Mouse (Mus musculus) adrenal gland, adult 18-20 months (tissue): ENCODE measurements around the gene Mypn. TPM values are rescaled to one million over a fixed set of nuclear protein-coding genes. Genes with fewer than 3 reads are reported as not detected.
A peak's percentile ranks its signal among the peaks of the same experiment; 100 is the strongest.

ENCODE experiments used
- DNase-seq, 2 experiments: peaks; one replicate each; pipeline ENCODE4 v3.0.0; 2021 to 2022; ENCODE audit warnings: low spot score in 2 of 2
- long read RNA-seq, 2 experiments: library from polyadenylated mRNA; stranded (forward); transcript quantifications; one replicate each; pipeline ENCODE4 v2.0.0; 2021
- total RNA-seq, 2 experiments: library from RNA; stranded (reverse); gene quantifications; 1 replicate in 1 of 2; 2 replicates in 1 of 2; pipeline ENCODE4 v1.2.3; 2021

The Mypn gene
- under 1 TPM; 0.64 to 0.76 TPM for total RNA-seq
- long read RNA-seq, experiment 1, partial matches to known transcripts, result 0 of 3 reads
- long read RNA-seq, experiment 1, other reads (novel, unspliced or antisense), result 1 of 3 reads
- long read RNA-seq, experiment 2, partial matches to known transcripts, result 1 of 1 reads
- long read RNA-seq, experiment 2, other reads (novel, unspliced or antisense), result 0 of 1 reads

- DNase-seq, result no peak
Observed at GRCm38 (mm10) chr10:63203728-63204127, at the start of gene Mypn. TSS of gene Mypn (minus strand) at chr10:63203952.

GRCm38 (mm10) chr10:63248421-63248820, 44.7 kb upstream of the Mypn start:
- no peak for DNase-seq

GRCm38 (mm10) chr10:63247457-63247856, 43.7 kb upstream of the Mypn start:
- no peak for DNase-seq

- DNase-seq, result no peak
Observed at GRCm38 (mm10) chr10:63245846-63246245, 42.1 kb upstream of the Mypn start.

GRCm38 (mm10) chr10:63244746-63245145, 41.0 kb upstream of the Mypn start:
- DNase-seq, result no peak

- peak in 1 of 2 experiments; percentile 59 for DNase-seq
Observed at GRCm38 (mm10) chr10:63244055-63244671, 40.4 kb upstream of the Mypn start.

- DNase-seq, result peak; percentile 96
Observed at GRCm38 (mm10) chr10:63243493-63244054, 39.8 kb upstream of the Mypn start, which contains the start of gene Herc4. TSS of gene Herc4 (plus strand) at chr10:63243810.

- no peak for DNase-seq
Observed at GRCm38 (mm10) chr10:63242798-63243435, 39.2 kb upstream of the Mypn start.

- DNase-seq, result no peak
Observed at GRCm38 (mm10) chr10:63240868-63241271, 37.1 kb upstream of the Mypn start.

GRCm38 (mm10) chr10:63239848-63240247, 36.1 kb upstream of the Mypn start:
- DNase-seq, result peak in 1 of 2 experiments; percentile 1

- DNase-seq, result no peak
Observed at GRCm38 (mm10) chr10:63238090-63238489, 34.3 kb upstream of the Mypn start.

- peak in 1 of 2 experiments; percentile 1 for DNase-seq
Observed at GRCm38 (mm10) chr10:63237206-63237605, 33.5 kb upstream of the Mypn start.

GRCm38 (mm10) chr10:63236663-63237062, 32.9 kb upstream of the Mypn start:
- DNase-seq, result no peak

- DNase-seq, result no peak
Observed at GRCm38 (mm10) chr10:63235889-63236288, 32.1 kb upstream of the Mypn start.

GRCm38 (mm10) chr10:63234133-63234532, 30.4 kb upstream of the Mypn start:
- no peak for DNase-seq

- DNase-seq, result no peak
Observed at GRCm38 (mm10) chr10:63231630-63232029, 27.9 kb upstream of the Mypn start.

GRCm38 (mm10) chr10:63230854-63231253, 27.1 kb upstream of the Mypn start:
- DNase-seq, result no peak

GRCm38 (mm10) chr10:63230266-63230665, 26.5 kb upstream of the Mypn start:
- no peak for DNase-seq

GRCm38 (mm10) chr10:63224341-63224740, 20.6 kb upstream of the Mypn start:
- peak in 1 of 2 experiments; percentile 33 for DNase-seq

GRCm38 (mm10) chr10:63221081-63221783, 17.5 kb upstream of the Mypn start:
- no peak for DNase-seq

- DNase-seq, result no peak
Observed at GRCm38 (mm10) chr10:63208871-63209270, 5.1 kb upstream of the Mypn start.
